Mouse (Mus musculus): ENCODE measurements around the gene Rgn. TPM values are rescaled to one million over a fixed set of nuclear protein-coding genes. Genes with fewer than 3 reads are reported as not detected.
A peak's percentile ranks its signal among the peaks of the same experiment; 100 is the strongest.

Rgn gene
- polyA plus RNA-seq, 1 experiment from 2014 or later = 0.20 TPM

GRCm38 (mm10) chrX:20552199-20552598, 2.6 kb downstream of the Rgn start:
- Histone ChIP-seq H3K4me2 (replicated peaks; ENCODE audit: low read depth, low read length) (no peak overlapping the region), H3K4me1 (replicated peaks; ENCODE audit: control insufficient read depth, insufficient read depth, low read length) (no peaks in the 10 kb centered on the region), H3K4me3 (ENCODE audit: low read depth, low read length) (no peak overlapping the region), H3K9me3 (ENCODE audit: control insufficient read depth, low read length) (no peaks in the 10 kb centered on the region), H3K9ac (ENCODE audit: low read depth, low read length) (no peak overlapping the region), H3K36me3 (ENCODE audit: control insufficient read depth, insufficient read depth, low read length) (no peaks in the 10 kb centered on the region), H3K27me3 (ENCODE audit: control insufficient read depth, insufficient read depth, low read length) (no peaks in the 10 kb centered on the region), H3K27ac (ENCODE audit: low read depth, low read length) (no peak overlapping the region)
- DNase-seq (ENCODE audit: low spot score) = no peak
- no peak for ATAC-seq (ENCODE audit: low FRiP score)
- 72% methylated on average over 2 of the region's 2 CpGs for WGBS

- Histone ChIP-seq H3K9ac (ENCODE audit: low read depth, low read length) (no peak overlapping the region), H3K9me3 (ENCODE audit: control insufficient read depth, low read length) (no peaks in the 10 kb centered on the region), H3K27ac (ENCODE audit: low read depth, low read length) (no peak overlapping the region), H3K4me2 (replicated peaks; ENCODE audit: low read depth, low read length) (no peak overlapping the region), H3K4me3 (ENCODE audit: low read depth, low read length) (no peak overlapping the region), H3K4me1 (replicated peaks; ENCODE audit: control insufficient read depth, insufficient read depth, low read length) (no peaks in the 10 kb centered on the region), H3K27me3 (ENCODE audit: control insufficient read depth, insufficient read depth, low read length) (no peaks in the 10 kb centered on the region), H3K36me3 (ENCODE audit: control insufficient read depth, insufficient read depth, low read length) (no peaks in the 10 kb centered on the region)
- ATAC-seq (ENCODE audit: low FRiP score) = no peak
- DNase-seq (ENCODE audit: low spot score) = no peak
- 32% methylated on average over 1 of the region's 1 CpGs for WGBS
These were observed 12.3 kb downstream of the Rgn start for GRCm38 (mm10) chrX:20561846-20562245.

- H3K4me3 ChIP-seq (ENCODE audit: low read depth, low read length) = no peak overlapping the region
- no peak overlapping the region for H3K4me2 ChIP-seq (replicated peaks; ENCODE audit: low read depth, low read length)
- H3K9me3 ChIP-seq (ENCODE audit: control insufficient read depth, low read length) = no peaks in the 10 kb centered on the region
- DNase-seq (ENCODE audit: low spot score) (no peak), ATAC-seq (ENCODE audit: low FRiP score) (no peak)
- no peaks in the 10 kb centered on the region for H3K27me3 ChIP-seq (ENCODE audit: control insufficient read depth, insufficient read depth, low read length)
- no peak overlapping the region for H3K9ac ChIP-seq (ENCODE audit: low read depth, low read length)
- 83% methylated on average over 4 of the region's 4 CpGs for WGBS
- no peak overlapping the region for H3K27ac ChIP-seq (ENCODE audit: low read depth, low read length)
- no peaks in the 10 kb centered on the region for H3K36me3 ChIP-seq (ENCODE audit: control insufficient read depth, insufficient read depth, low read length)
- no peaks in the 10 kb centered on the region for H3K4me1 ChIP-seq (replicated peaks; ENCODE audit: control insufficient read depth, insufficient read depth, low read length)
These were observed 14.4 kb downstream of the Rgn start for GRCm38 (mm10) chrX:20563941-20564340.

GRCm38 (mm10) chrX:20571024-20571423, 21.4 kb downstream of the Rgn start:
- no peak overlapping the region for H3K27ac ChIP-seq (ENCODE audit: low read depth, low read length)

GRCm38 (mm10) chrX:20572683-20573082, 23.1 kb downstream of the Rgn start:
- no peak overlapping the region for H3K9ac ChIP-seq (ENCODE audit: low read depth, low read length)
- 77% methylated on average over 9 of the region's 9 CpGs for WGBS
- no peak overlapping the region for H3K4me3 ChIP-seq (ENCODE audit: low read depth, low read length)
- H3K27me3 ChIP-seq (ENCODE audit: control insufficient read depth, insufficient read depth, low read length) = no peaks in the 10 kb centered on the region
- H3K27ac ChIP-seq (ENCODE audit: low read depth, low read length) = no peak overlapping the region
- no peaks in the 10 kb centered on the region for H3K36me3 ChIP-seq (ENCODE audit: control insufficient read depth, insufficient read depth, low read length)
- H3K9me3 ChIP-seq (ENCODE audit: control insufficient read depth, low read length) = no peaks in the 10 kb centered on the region
- H3K4me1 ChIP-seq (replicated peaks; ENCODE audit: control insufficient read depth, insufficient read depth, low read length) = no peaks in the 10 kb centered on the region
- no peak overlapping the region for H3K4me2 ChIP-seq (replicated peaks; ENCODE audit: low read depth, low read length)
- DNase-seq (ENCODE audit: low spot score) = no peak
- ATAC-seq (ENCODE audit: low FRiP score) = no peak

More at GRCm38 (mm10) chrX:20571024-20571423, 21.4 kb downstream of the Rgn start:
- Histone ChIP-seq H3K36me3 (ENCODE audit: control insufficient read depth, insufficient read depth, low read length) (no peaks in the 10 kb centered on the region), H3K9ac (ENCODE audit: low read depth, low read length) (no peak overlapping the region), H3K9me3 (ENCODE audit: control insufficient read depth, low read length) (no peaks in the 10 kb centered on the region), H3K4me3 (ENCODE audit: low read depth, low read length) (no peak overlapping the region), H3K27me3 (ENCODE audit: control insufficient read depth, insufficient read depth, low read length) (no peaks in the 10 kb centered on the region), H3K4me2 (replicated peaks; ENCODE audit: low read depth, low read length) (no peak overlapping the region), H3K4me1 (replicated peaks; ENCODE audit: control insufficient read depth, insufficient read depth, low read length) (no peaks in the 10 kb centered on the region)
- no peak for DNase-seq (ENCODE audit: low spot score)
- 62% methylated on average over 2 of the region's 2 CpGs for WGBS
- ATAC-seq (ENCODE audit: low FRiP score) = no peak

GRCm38 (mm10) chrX:20573927-20574326, 24.3 kb downstream of the Rgn start:
- H3K9ac ChIP-seq (ENCODE audit: low read depth, low read length) = no peak overlapping the region

GRCm38 (mm10) chrX:20587968-20588367, 38.4 kb downstream of the Rgn start:
- ATAC-seq (ENCODE audit: low FRiP score) (no peak), DNase-seq (ENCODE audit: low spot score) (peak; percentile 19)
- WGBS = 21% methylated on average over 4 of the region's 4 CpGs

More at GRCm38 (mm10) chrX:20573927-20574326, 24.3 kb downstream of the Rgn start:
- 89% methylated on average over 4 of the region's 4 CpGs for WGBS
- Histone ChIP-seq H3K36me3 (ENCODE audit: control insufficient read depth, insufficient read depth, low read length) (no peaks in the 10 kb centered on the region), H3K4me3 (ENCODE audit: low read depth, low read length) (no peak overlapping the region), H3K27me3 (ENCODE audit: control insufficient read depth, insufficient read depth, low read length) (no peaks in the 10 kb centered on the region), H3K4me1 (replicated peaks; ENCODE audit: control insufficient read depth, insufficient read depth, low read length) (no peaks in the 10 kb centered on the region), H3K27ac (ENCODE audit: low read depth, low read length) (no peak overlapping the region), H3K4me2 (replicated peaks; ENCODE audit: low read depth, low read length) (no peak overlapping the region), H3K9me3 (ENCODE audit: control insufficient read depth, low read length) (no peaks in the 10 kb centered on the region)
- no peak for DNase-seq (ENCODE audit: low spot score)
- no peak for ATAC-seq (ENCODE audit: low FRiP score)

GRCm38 (mm10) chrX:20608500-20608899, 58.9 kb downstream of the Rgn start:
- no peaks in the 10 kb centered on the region for H3K36me3 ChIP-seq (ENCODE audit: control insufficient read depth, insufficient read depth, low read length)
- ATAC-seq (ENCODE audit: low FRiP score) (no peak), DNase-seq (ENCODE audit: low spot score) (no peak)
- H3K4me3 ChIP-seq (ENCODE audit: low read depth, low read length) = no peak overlapping the region
- WGBS = 96% methylated on average over 4 of the region's 4 CpGs
- H3K4me1 ChIP-seq (replicated peaks; ENCODE audit: control insufficient read depth, insufficient read depth, low read length) = no peaks in the 10 kb centered on the region
- H3K27ac ChIP-seq (ENCODE audit: low read depth, low read length) = no peak overlapping the region
- no peaks in the 10 kb centered on the region for H3K27me3 ChIP-seq (ENCODE audit: control insufficient read depth, insufficient read depth, low read length)
- no peaks in the 10 kb centered on the region for H3K9me3 ChIP-seq (ENCODE audit: control insufficient read depth, low read length)
- no peak overlapping the region for H3K9ac ChIP-seq (ENCODE audit: low read depth, low read length)
- no peak overlapping the region for H3K4me2 ChIP-seq (replicated peaks; ENCODE audit: low read depth, low read length)

More at GRCm38 (mm10) chrX:20587968-20588367, 38.4 kb downstream of the Rgn start:
- no peaks in the 10 kb centered on the region for H3K27me3 ChIP-seq (ENCODE audit: control insufficient read depth, insufficient read depth, low read length)
- H3K4me2 ChIP-seq (replicated peaks; ENCODE audit: low read depth, low read length) = no peak overlapping the region
- H3K9ac ChIP-seq (ENCODE audit: low read depth, low read length) = no peak overlapping the region
- no peaks in the 10 kb centered on the region for H3K9me3 ChIP-seq (ENCODE audit: control insufficient read depth, low read length)
- H3K4me3 ChIP-seq (ENCODE audit: low read depth, low read length) = no peak overlapping the region
- H3K36me3 ChIP-seq (ENCODE audit: control insufficient read depth, insufficient read depth, low read length) = no peaks in the 10 kb centered on the region
- no peaks in the 10 kb centered on the region for H3K4me1 ChIP-seq (replicated peaks; ENCODE audit: control insufficient read depth, insufficient read depth, low read length)
- no peak overlapping the region for H3K27ac ChIP-seq (ENCODE audit: low read depth, low read length)

Data from hindbrain, embryonic 11.5 days (tissue).